Mouse (Mus musculus): ENCODE results near the gene Rlf. TPM values are rescaled to one million over a fixed set of nuclear protein-coding genes. Genes with fewer than 3 reads are reported as not detected.
"Not testable (repeated sequence)": the region's sequence is repeated elsewhere in the genome, so short reads cannot be mapped to it uniquely, and the experiment has no call there.

Gene Rlf
- polyA plus RNA-seq, 1 experiment, result 13.2 TPM

GRCm38 (mm10) chr4:121179669-121180068 lies 35.2 kb downstream of the Rlf start:
- Histone ChIP-seq H3K4me1 (ENCODE audit: control insufficient read depth, insufficient read depth, low read length) (no peaks in the 10 kb centered on the region), H3K27ac (ENCODE audit: insufficient read depth, low read depth, low read length) (no peak overlapping the region), H3K4me3 (ENCODE audit: insufficient read depth, low read length) (no peak overlapping the region)
- no peak for TF ChIP-seq POLR2A (IDR thresholded peaks at IDR 0.05; ENCODE audit: borderline replicate concordance, low read depth, low read length)
- TF ChIP-seq CTCF (IDR thresholded peaks at IDR 0.05; ENCODE audit: low read depth, low read length), result no peak

- no peak overlapping the region for H3K4me3 ChIP-seq (ENCODE audit: insufficient read depth, low read length)
- TF ChIP-seq CTCF (IDR thresholded peaks at IDR 0.05; ENCODE audit: low read depth, low read length), result no peak
- TF ChIP-seq POLR2A (IDR thresholded peaks at IDR 0.05; ENCODE audit: borderline replicate concordance, low read depth, low read length), result no peak
- H3K4me1 ChIP-seq (ENCODE audit: control insufficient read depth, insufficient read depth, low read length), result no peaks in the 10 kb centered on the region
- H3K27ac ChIP-seq (ENCODE audit: insufficient read depth, low read depth, low read length), result no peak overlapping the region
These were observed 47.2 kb downstream of the Rlf start for GRCm38 (mm10) chr4:121167656-121168055.

GRCm38 (mm10) chr4:121166697-121167096 lies 48.2 kb downstream of the Rlf start:
- not testable (repeated sequence) for H3K4me3 ChIP-seq (ENCODE audit: insufficient read depth, low read length); H3K27ac ChIP-seq (ENCODE audit: insufficient read depth, low read depth, low read length); H3K4me1 ChIP-seq (ENCODE audit: control insufficient read depth, insufficient read depth, low read length)

DNA sequence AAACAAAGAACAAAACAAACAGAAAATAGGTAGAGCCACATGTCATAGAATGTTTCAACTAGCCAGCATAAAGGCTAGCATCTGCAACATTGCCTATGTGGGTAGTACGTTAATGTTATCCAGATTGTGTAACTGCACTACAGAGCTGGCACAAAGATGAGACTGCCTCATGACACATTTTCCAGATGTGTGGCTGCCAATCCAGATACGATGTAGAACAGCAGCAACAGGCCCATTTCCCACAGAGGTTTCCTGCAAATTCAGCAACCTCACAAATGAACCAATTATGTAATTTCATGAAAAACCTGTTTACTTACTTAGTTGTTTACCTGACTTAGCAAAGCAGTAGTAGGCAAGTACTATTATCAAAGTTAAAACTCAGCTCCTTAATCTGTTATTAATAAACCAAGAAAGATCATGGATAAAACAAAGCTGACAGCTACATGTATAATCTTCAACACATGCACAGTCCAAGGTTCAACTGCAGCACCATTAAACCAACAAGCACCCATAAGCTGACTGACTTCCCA lies 51.3 kb downstream of the Rlf start:
- Histone ChIP-seq H3K4me1 (ENCODE audit: control insufficient read depth, insufficient read depth, low read length) (no peaks in the 10 kb centered on the region), H3K4me3 (ENCODE audit: insufficient read depth, low read length) (no peak overlapping the region), H3K27ac (ENCODE audit: insufficient read depth, low read depth, low read length) (no peak overlapping the region)
- no peak for TF ChIP-seq POLR2A (IDR thresholded peaks at IDR 0.05; ENCODE audit: borderline replicate concordance, low read depth, low read length)
- TF ChIP-seq CTCF (IDR thresholded peaks at IDR 0.05; ENCODE audit: low read depth, low read length), result no peak

- Histone ChIP-seq H3K4me1 (ENCODE audit: control insufficient read depth, insufficient read depth, low read length) (no peaks in the 10 kb centered on the region), H3K27ac (ENCODE audit: insufficient read depth, low read depth, low read length) (no peak within 1 kb of the TSS), H3K4me3 (ENCODE audit: insufficient read depth, low read length) (no peak within 1 kb of the TSS)
- TF ChIP-seq CTCF (IDR thresholded peaks at IDR 0.05; ENCODE audit: low read depth, low read length) (no peak), POLR2A (IDR thresholded peaks at IDR 0.05; ENCODE audit: borderline replicate concordance, low read depth, low read length) (no peak)
These were observed 105.8 kb downstream of the Rlf start, which contains the start of gene Tmco2 for GRCm38 (mm10) chr4:121109126-121109525. Gene Tmco2, minus strand, starts transcription at chr4:121109226.

GRCm38 (mm10) chr4:121103304-121103703 lies 111.6 kb downstream of the Rlf start:
- Histone ChIP-seq H3K27ac (ENCODE audit: insufficient read depth, low read depth, low read length) (no peak overlapping the region), H3K4me1 (ENCODE audit: control insufficient read depth, insufficient read depth, low read length) (no peaks in the 10 kb centered on the region), H3K4me3 (ENCODE audit: insufficient read depth, low read length) (no peak overlapping the region)
- TF ChIP-seq CTCF (IDR thresholded peaks at IDR 0.05; ENCODE audit: low read depth, low read length) (no peak), POLR2A (IDR thresholded peaks at IDR 0.05; ENCODE audit: borderline replicate concordance, low read depth, low read length) (no peak)

- H3K4me3 ChIP-seq (ENCODE audit: insufficient read depth, low read length), result peak within 1 kb of the TSS; percentile 72
- no peak for TF ChIP-seq CTCF (IDR thresholded peaks at IDR 0.05; ENCODE audit: low read depth, low read length)
- TF ChIP-seq POLR2A (IDR thresholded peaks at IDR 0.05; ENCODE audit: borderline replicate concordance, low read depth, low read length), result no peak
These were observed 117.1 kb downstream of the Rlf start, which contains the start of gene Zmpste24 for GRCm38 (mm10) chr4:121097650-121098378. Gene Zmpste24, minus strand, starts transcription at chr4:121098241.

More at GRCm38 (mm10) chr4:121097650-121098378, 117.1 kb downstream of the Rlf start, which contains the start of gene Zmpste24:
- Histone ChIP-seq H3K27ac (ENCODE audit: insufficient read depth, low read depth, low read length) (peak within 1 kb of the TSS; percentile 33), H3K4me1 (ENCODE audit: control insufficient read depth, insufficient read depth, low read length) (peaks cover 5% of the 10 kb centered on the region)

Other genes with a start within 250 kb of the Rlf start
- 137 and 139 TPM in 2 replicates for gene Smap2, start 197.8 kb downstream of the Rlf start, polyA plus RNA-seq (2012; ENCODE audit: insufficient read depth, insufficient read length, missing spikeins)
- not detected in 2 replicates for gene Col9a2, start 175.7 kb downstream of the Rlf start, polyA plus RNA-seq (2012; ENCODE audit: insufficient read depth, insufficient read length, missing spikeins)
- 43.5 and 45.9 TPM in 2 replicates for gene Zmpste24, start 116.8 kb downstream of the Rlf start, polyA plus RNA-seq (2012; ENCODE audit: insufficient read depth, insufficient read length, missing spikeins)
- gene Tmco2, start 105.9 kb downstream of the Rlf start, polyA plus RNA-seq (2012; ENCODE audit: insufficient read depth, insufficient read length, missing spikeins), result not detected in 2 replicates
- gene Gm12888, start 109.8 kb upstream of the Rlf start, polyA plus RNA-seq (2012; ENCODE audit: insufficient read depth, insufficient read length, missing spikeins), result not detected in 2 replicates
- not detected in 2 replicates for gene Gm12886, start 208.0 kb upstream of the Rlf start, polyA plus RNA-seq (2012; ENCODE audit: insufficient read depth, insufficient read length, missing spikeins)

Measured in bone marrow macrophage, adult 2 months (primary cell).